In genomic region chr4:4785169-4785568, GRCm38 (mm10) we compare ENCODE assay signal across 23 mouse cellular contexts.
"Had no signal": no experiment of that assay in that cellular context is flagged by ENCODE, and none has a peak within 500 bp of the region (broad histone marks: within the 10 kb centered on the region; RNA-seq: fewer than 3 reads in every experiment).

No protein-coding gene starts in this region.

- H3K4me3 ChIP-seq: heart, embryonic 13.5 days; heart, embryonic 15.5 days; hindbrain, embryonic 13.5 days; hindbrain, embryonic 15.5 days; kidney, embryonic 15.5 days; limb, embryonic 13.5 days; limb, embryonic 15.5 days; liver, embryonic 12.5 days had no signal

- H3K4me1 ChIP-seq: heart, embryonic 13.5 days; heart, embryonic 15.5 days; kidney, embryonic 15.5 days; limb, embryonic 15.5 days had no signal

- H3K9me3 ChIP-seq: heart, embryonic 15.5 days; limb, embryonic 15.5 days had no signal

- H3K9ac ChIP-seq: heart, embryonic 13.5 days; heart, embryonic 15.5 days; hindbrain, embryonic 13.5 days; hindbrain, embryonic 15.5 days; kidney, embryonic 15.5 days; limb, embryonic 13.5 days; limb, embryonic 15.5 days; liver, embryonic 12.5 days had no signal

- H3K27ac ChIP-seq: heart, embryonic 13.5 days; heart, embryonic 15.5 days; hindbrain, embryonic 13.5 days; hindbrain, embryonic 15.5 days; hindbrain, postnatal 0 days; kidney, embryonic 15.5 days; kidney, postnatal 0 days; limb, embryonic 13.5 days; limb, embryonic 15.5 days; liver, embryonic 12.5 days had no signal

- H3K27me3 ChIP-seq: heart, embryonic 13.5 days; heart, embryonic 15.5 days; hindbrain, embryonic 13.5 days; hindbrain, embryonic 15.5 days; kidney, embryonic 15.5 days; limb, embryonic 13.5 days; limb, embryonic 15.5 days; liver, embryonic 12.5 days had no signal

- ATAC-seq: hindbrain, postnatal 0 days; liver, embryonic 12.5 days had no signal

- DNase-seq: gastrocnemius, postnatal 14 days; gastrocnemius, postnatal 36 days; heart, adult 18-20 months; heart, postnatal 14 days; heart, postnatal 36 days; kidney, adult 11 months; kidney, adult 2 months; kidney, adult 9 months; kidney, postnatal 14 days; kidney, postnatal 36 days; layer of hippocampus, adult 9-11 months; layer of hippocampus, postnatal 36 days; left cerebral cortex, postnatal 4 days had no signal
